Mouse (Mus musculus): ENCODE results near the gene Slc5a1. TPM values are rescaled to one million over a fixed set of nuclear protein-coding genes. Genes with fewer than 3 reads are reported as not detected.

Slc5a1 gene
- polyA plus RNA-seq, 1 experiment: 0.47 TPM

DNA sequence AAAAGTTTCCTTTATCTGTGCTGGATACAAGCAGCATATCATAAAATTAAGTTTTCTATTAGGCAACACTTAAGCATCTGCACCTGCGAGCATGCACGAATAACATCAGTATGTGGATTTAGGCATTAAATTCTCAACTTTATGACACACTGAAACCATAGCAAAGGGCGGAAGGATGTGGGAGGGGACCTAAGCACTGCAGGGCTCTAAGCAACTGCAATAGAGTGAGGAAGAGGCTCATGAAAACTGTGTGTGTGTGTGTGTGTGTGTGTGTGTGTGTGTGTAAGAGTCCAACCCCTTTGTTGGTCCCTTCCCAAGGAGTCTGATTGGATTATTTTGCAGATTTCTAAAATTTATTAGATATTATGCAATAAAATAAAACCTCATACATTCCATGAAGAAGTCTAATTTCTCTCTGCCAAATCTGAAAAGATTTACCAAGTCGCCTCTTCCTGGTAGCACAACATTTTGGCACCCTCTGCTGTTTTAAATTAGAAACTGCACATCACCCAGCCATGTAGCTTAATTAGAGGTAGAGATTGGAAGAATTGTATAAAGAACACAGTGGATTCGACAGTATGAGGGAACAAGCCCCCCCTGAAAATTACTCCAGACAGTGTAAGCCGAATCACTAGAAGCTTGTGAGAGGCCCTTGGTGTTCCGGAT is 38.9 kb downstream of the Slc5a1 start:
- no peak for TF ChIP-seq CTCF (IDR thresholded peaks at IDR 0.05; ENCODE audit: borderline replicate concordance, control insufficient read depth, extremely low read depth, insufficient read depth, low read length, poor library complexity)
- no peak for TF ChIP-seq POLR2A (IDR thresholded peaks at IDR 0.05; ENCODE audit: control insufficient read depth, extremely low read depth, insufficient read depth, low read length, poor library complexity)
- Histone ChIP-seq H3K27ac (ENCODE audit: control insufficient read depth, insufficient read depth, low read length) (no peak overlapping the region), H3K36me3 (ENCODE audit: control insufficient read depth, insufficient read depth, low read length) (no peaks in the 10 kb centered on the region), H3K4me1 (replicated peaks; ENCODE audit: control insufficient read depth, insufficient read depth, low read length) (no peaks in the 10 kb centered on the region), H3K4me3 (ENCODE audit: control insufficient read depth, insufficient read depth, low read length) (no peak overlapping the region), H3K27me3 (ENCODE audit: control insufficient read depth, insufficient read depth, low read length) (no peaks in the 10 kb centered on the region; the same call in 1 of the 2 replicates)
- DNase-seq: peak; percentile 20
- 19% methylated on average over 7 of the region's 7 CpGs for WGBS

DNA sequence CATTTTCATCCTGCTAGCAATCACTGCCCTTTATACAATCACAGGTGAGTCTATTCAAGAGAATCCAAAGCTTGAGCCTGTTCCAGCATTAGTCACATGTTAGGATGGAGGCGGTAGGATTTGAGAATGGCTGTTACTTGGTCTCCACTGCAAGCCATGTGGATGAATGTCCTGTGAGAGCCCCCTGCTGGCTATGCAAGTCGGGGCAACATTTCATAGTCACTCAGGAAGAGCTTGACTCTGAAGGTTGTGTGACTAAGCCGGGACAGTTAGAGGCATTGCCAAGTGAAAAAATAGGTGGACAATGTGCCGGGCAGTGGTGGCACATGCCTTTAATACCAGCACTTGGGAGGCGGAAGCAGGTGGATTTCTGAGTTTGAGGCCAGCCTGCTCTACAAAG is 40.0 kb downstream of the Slc5a1 start:
- no peaks in the 10 kb centered on the region for H3K4me1 ChIP-seq (replicated peaks; ENCODE audit: control insufficient read depth, insufficient read depth, low read length)
- H3K4me3 ChIP-seq (ENCODE audit: control insufficient read depth, insufficient read depth, low read length): no peak overlapping the region
- H3K27ac ChIP-seq (ENCODE audit: control insufficient read depth, insufficient read depth, low read length): no peak overlapping the region
- no peaks in the 10 kb centered on the region for H3K36me3 ChIP-seq (ENCODE audit: control insufficient read depth, insufficient read depth, low read length)
- peak; percentile 8 for DNase-seq
- no peak for TF ChIP-seq POLR2A (IDR thresholded peaks at IDR 0.05; ENCODE audit: control insufficient read depth, extremely low read depth, insufficient read depth, low read length, poor library complexity)
- no peak for TF ChIP-seq CTCF (IDR thresholded peaks at IDR 0.05; ENCODE audit: borderline replicate concordance, control insufficient read depth, extremely low read depth, insufficient read depth, low read length, poor library complexity)
- no peaks in the 10 kb centered on the region; the same call in 1 of the 2 replicates for H3K27me3 ChIP-seq (ENCODE audit: control insufficient read depth, insufficient read depth, low read length)
- WGBS: 27% methylated on average over 5 of the region's 5 CpGs

DNA sequence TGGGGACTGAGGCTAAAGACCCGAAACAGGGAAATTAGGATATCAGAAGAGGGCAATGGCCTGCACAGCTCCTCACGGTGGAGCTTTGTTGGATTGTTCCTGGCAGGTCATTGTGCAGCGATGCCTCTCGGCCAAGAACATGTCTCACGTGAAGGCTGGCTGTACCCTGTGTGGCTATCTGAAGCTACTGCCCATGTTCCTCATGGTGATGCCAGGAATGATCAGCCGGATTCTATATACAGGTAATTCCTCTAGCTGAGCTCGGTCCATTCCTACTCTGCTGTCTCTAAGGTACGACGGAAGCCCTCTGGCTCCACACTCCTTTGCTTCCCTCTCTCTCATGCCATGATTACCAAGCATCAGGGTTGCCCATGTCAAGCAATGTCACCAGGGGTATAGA is 42.8 kb downstream of the Slc5a1 start:
- H3K27ac ChIP-seq (ENCODE audit: control insufficient read depth, insufficient read depth, low read length): no peak overlapping the region
- H3K4me1 ChIP-seq (replicated peaks; ENCODE audit: control insufficient read depth, insufficient read depth, low read length): no peaks in the 10 kb centered on the region
- H3K4me3 ChIP-seq (ENCODE audit: control insufficient read depth, insufficient read depth, low read length): no peak overlapping the region
- DNase-seq: no peak
- H3K36me3 ChIP-seq (ENCODE audit: control insufficient read depth, insufficient read depth, low read length): no peaks in the 10 kb centered on the region
- 90% methylated on average over 9 of the region's 9 CpGs for WGBS
- no peaks in the 10 kb centered on the region; the same call in 1 of the 2 replicates for H3K27me3 ChIP-seq (ENCODE audit: control insufficient read depth, insufficient read depth, low read length)
- TF ChIP-seq CTCF (IDR thresholded peaks at IDR 0.05; ENCODE audit: borderline replicate concordance, control insufficient read depth, extremely low read depth, insufficient read depth, low read length, poor library complexity) (no peak), POLR2A (IDR thresholded peaks at IDR 0.05; ENCODE audit: control insufficient read depth, extremely low read depth, insufficient read depth, low read length, poor library complexity) (no peak)

DNA sequence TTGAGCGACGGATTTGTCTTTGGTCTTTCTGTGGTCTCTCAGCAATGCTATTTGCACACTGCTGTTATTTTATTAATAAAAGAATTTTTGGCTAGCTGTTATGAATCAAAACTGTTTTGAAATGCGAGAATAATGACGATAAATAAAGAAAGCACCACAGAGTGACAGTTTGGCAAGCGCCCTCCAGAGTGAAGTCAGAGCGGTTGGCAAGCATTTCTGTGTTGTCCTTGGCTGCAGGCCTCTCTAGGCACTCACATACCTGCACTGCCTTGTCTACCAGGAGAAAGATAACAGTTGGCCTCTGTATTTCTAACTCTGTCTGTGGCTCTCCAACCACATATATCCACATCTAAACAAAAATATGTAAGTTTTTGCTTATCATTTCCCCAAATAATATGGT is 43.7 kb downstream of the Slc5a1 start:
- no peaks in the 10 kb centered on the region for H3K36me3 ChIP-seq (ENCODE audit: control insufficient read depth, insufficient read depth, low read length)
- H3K4me3 ChIP-seq (ENCODE audit: control insufficient read depth, insufficient read depth, low read length): no peak overlapping the region
- TF ChIP-seq CTCF (IDR thresholded peaks at IDR 0.05; ENCODE audit: borderline replicate concordance, control insufficient read depth, extremely low read depth, insufficient read depth, low read length, poor library complexity) (no peak), POLR2A (IDR thresholded peaks at IDR 0.05; ENCODE audit: control insufficient read depth, extremely low read depth, insufficient read depth, low read length, poor library complexity) (no peak)
- no peak for DNase-seq
- H3K27ac ChIP-seq (ENCODE audit: control insufficient read depth, insufficient read depth, low read length): no peak overlapping the region
- H3K4me1 ChIP-seq (replicated peaks; ENCODE audit: control insufficient read depth, insufficient read depth, low read length): no peaks in the 10 kb centered on the region
- WGBS: 78% methylated on average over 6 of the region's 6 CpGs
- H3K27me3 ChIP-seq (ENCODE audit: control insufficient read depth, insufficient read depth, low read length): no peaks in the 10 kb centered on the region; the same call in 1 of the 2 replicates

DNA sequence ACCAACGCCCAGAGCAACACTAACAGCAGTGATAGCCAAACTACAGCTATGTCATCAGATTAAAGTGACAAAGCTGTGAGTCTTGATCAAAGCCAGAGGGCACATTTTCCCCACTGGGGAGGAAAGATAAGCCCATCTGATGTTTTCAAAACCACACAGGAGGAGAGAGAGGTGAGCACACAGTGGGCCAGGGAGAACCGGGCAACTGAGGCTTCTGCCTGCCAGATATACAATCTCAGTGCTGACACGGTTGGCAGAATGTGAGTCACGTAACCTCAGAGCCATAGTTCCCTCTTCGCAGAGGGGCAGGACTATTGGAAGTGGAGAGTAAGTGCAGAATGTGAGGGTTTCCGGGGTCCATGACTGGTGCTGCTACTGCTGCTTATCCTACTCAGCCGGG is 89.5 kb downstream of the Slc5a1 start:
- 10% methylated on average over 7 of the region's 7 CpGs for WGBS
- Histone ChIP-seq H3K27me3 (ENCODE audit: control insufficient read depth, insufficient read depth, low read length) (no peaks in the 10 kb centered on the region), H3K36me3 (ENCODE audit: control insufficient read depth, insufficient read depth, low read length) (no peaks in the 10 kb centered on the region), H3K4me1 (replicated peaks; ENCODE audit: control insufficient read depth, insufficient read depth, low read length) (no peaks in the 10 kb centered on the region), H3K4me3 (ENCODE audit: control insufficient read depth, insufficient read depth, low read length) (no peak overlapping the region), H3K27ac (ENCODE audit: control insufficient read depth, insufficient read depth, low read length) (no peak overlapping the region)
- no peak for TF ChIP-seq CTCF (IDR thresholded peaks at IDR 0.05; ENCODE audit: borderline replicate concordance, control insufficient read depth, extremely low read depth, insufficient read depth, low read length, poor library complexity)
- TF ChIP-seq POLR2A (IDR thresholded peaks at IDR 0.05; ENCODE audit: control insufficient read depth, extremely low read depth, insufficient read depth, low read length, poor library complexity): no peak
- DNase-seq: no peak

DNA sequence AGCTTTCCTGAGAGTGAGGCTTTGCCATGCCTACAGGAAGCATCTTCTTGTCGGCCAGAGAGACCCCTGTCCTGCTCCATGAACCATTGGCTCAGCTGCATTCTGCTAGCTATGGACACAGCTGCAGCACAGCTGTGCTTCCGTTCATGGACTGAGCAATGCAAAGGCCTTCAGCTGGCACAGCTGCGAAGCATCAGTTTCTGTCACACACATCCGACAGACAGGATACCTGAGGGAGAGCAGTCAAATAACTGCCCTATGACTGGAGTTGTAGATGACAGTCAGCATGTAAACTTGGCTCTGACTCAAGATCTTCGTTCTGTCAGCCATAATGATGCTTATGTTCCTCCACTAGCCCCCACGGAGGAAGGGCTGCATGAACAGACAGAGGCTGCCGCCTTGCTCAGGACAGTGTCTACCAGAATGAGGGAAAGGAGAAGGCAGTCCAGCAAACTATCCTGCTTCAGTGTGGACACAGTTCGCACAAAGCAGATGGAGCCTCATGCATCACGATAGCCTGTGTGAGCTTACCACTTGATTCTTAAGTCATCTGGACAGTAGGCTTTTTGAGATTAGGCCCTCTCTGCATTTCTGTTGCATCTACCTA is 91.3 kb downstream of the Slc5a1 start:
- no peaks in the 10 kb centered on the region for H3K27me3 ChIP-seq (ENCODE audit: control insufficient read depth, insufficient read depth, low read length)
- TF ChIP-seq POLR2A (IDR thresholded peaks at IDR 0.05; ENCODE audit: control insufficient read depth, extremely low read depth, insufficient read depth, low read length, poor library complexity) (no peak), CTCF (IDR thresholded peaks at IDR 0.05; ENCODE audit: borderline replicate concordance, control insufficient read depth, extremely low read depth, insufficient read depth, low read length, poor library complexity) (no peak)
- DNase-seq: no peak
- no peak overlapping the region for H3K27ac ChIP-seq (ENCODE audit: control insufficient read depth, insufficient read depth, low read length)
- no peaks in the 10 kb centered on the region for H3K4me1 ChIP-seq (replicated peaks; ENCODE audit: control insufficient read depth, insufficient read depth, low read length)
- no peaks in the 10 kb centered on the region for H3K36me3 ChIP-seq (ENCODE audit: control insufficient read depth, insufficient read depth, low read length)
- H3K4me3 ChIP-seq (ENCODE audit: control insufficient read depth, insufficient read depth, low read length): no peak overlapping the region
- 92% methylated on average over 9 of the region's 9 CpGs for WGBS

Data from thymus, adult 2 months (tissue).